Mouse (Mus musculus) retina, postnatal 1 day (tissue): ENCODE measurements around the gene Rsg1.

Source experiments
- DNase-seq: peaks from one replicate; pipeline ENCODE4 v3.0.0-alpha.2; 2012

The Rsg1 gene

GRCm38 (mm10) chr4:141248614-141248978 is 34.8 kb downstream of the Rsg1 start:
- DNase-seq: no peak

- DNase-seq: no peak
Measured at GRCm38 (mm10) chr4:141249383-141249782, 35.6 kb downstream of the Rsg1 start.

DNA sequence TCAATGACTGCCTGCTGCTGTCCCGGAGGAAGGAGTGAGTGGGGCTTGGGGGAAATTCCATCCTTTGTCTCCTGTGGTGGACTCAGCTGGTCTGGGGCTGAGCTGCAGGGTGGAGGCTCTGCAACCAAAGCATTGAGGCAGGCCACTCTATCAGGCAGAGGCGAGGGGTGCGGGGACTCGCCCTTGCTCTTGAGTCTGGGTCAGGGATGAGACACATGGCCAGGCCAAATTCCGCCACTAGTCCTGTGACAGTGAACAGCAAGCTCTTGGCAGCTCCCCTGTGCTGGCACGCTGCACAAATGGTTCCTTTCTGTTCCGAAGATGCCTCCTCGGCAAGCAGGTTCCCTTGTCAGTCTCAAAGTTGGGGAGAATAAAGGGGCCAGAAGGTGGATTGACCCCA is 37.3 kb downstream of the Rsg1 start:
- no peak for DNase-seq

DNA sequence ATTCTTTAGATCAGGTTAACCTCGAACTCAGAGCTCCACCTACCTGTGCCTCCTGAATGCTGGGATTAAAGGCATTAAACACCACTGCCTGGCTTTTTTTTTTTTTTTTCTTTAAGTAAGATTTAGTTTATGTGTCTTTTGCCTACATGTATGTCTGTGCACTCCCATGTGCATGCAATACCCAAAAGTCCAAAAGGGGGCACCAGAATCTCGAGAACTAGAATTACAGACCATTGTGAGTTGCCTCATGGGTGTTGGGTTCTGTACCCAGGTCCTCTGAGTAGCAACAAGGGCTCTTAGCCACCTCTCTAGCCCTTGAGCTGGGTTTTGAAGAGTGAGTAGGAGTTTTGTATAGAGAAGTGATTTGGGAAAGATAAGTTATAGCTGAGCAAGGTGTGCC is 38.9 kb downstream of the Rsg1 start:
- no peak for DNase-seq

- DNase-seq: no peak
Measured at GRCm38 (mm10) chr4:141254234-141254633, 40.5 kb downstream of the Rsg1 start.

- no peak for DNase-seq
Measured at GRCm38 (mm10) chr4:141257440-141257839, 43.7 kb downstream of the Rsg1 start.

DNA sequence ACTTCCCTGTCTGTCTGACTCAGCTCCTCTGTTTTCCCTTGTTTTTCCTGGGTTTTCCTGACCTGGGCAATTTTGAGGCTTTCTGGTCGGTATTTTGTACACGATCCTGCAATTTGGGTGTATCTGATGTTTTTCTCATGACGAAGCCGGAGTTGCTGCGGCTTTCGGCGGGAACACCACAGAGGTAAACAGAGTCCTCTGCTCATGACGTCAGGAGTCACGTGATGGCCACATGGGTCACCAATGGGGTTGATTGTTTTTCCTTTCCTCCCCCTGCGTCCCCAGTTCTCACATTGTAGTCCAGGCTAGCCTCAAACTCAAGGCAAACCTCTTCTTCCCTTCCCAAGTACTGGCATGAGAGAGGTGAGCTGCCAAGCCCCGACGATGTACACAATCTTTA is 45.7 kb downstream of the Rsg1 start:
- no peak for DNase-seq

- no peak for DNase-seq
Measured at GRCm38 (mm10) chr4:141260007-141260723, 46.4 kb downstream of the Rsg1 start.

DNA sequence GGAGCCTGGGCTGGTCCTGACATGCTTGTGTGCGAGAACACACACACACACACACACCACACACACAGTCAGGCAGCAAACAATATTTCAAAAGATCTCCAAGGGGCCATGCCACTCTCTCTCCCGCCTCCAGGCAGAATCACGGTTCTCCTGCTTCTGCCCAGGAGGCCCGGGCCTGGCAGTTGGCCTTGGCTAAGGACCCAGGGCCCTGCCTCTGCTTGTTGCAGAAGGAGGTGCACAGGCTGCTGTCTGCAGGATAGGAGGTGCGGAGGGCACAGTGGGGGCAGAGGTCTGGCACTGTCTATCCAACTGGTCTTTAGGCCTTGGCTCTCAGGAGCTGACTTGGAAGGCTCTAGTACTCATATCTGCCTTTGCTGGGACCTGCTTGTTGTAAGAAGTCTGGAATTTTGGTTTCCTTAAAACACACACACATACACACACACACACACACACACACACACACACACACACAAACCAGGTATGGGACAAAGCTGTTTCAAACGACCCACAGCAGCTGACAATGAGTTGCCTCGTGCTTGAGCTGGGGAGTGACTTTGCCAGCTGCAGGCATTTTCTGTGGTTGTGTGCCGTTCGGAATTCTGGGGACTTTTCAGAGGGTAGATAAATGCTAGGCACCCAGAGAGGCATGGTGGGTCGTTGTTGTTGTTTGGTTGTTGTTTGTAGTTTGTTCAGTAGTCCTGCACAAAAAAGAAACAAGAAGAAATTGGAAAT is 49.3 kb downstream of the Rsg1 start:
- DNase-seq: no peak

DNA sequence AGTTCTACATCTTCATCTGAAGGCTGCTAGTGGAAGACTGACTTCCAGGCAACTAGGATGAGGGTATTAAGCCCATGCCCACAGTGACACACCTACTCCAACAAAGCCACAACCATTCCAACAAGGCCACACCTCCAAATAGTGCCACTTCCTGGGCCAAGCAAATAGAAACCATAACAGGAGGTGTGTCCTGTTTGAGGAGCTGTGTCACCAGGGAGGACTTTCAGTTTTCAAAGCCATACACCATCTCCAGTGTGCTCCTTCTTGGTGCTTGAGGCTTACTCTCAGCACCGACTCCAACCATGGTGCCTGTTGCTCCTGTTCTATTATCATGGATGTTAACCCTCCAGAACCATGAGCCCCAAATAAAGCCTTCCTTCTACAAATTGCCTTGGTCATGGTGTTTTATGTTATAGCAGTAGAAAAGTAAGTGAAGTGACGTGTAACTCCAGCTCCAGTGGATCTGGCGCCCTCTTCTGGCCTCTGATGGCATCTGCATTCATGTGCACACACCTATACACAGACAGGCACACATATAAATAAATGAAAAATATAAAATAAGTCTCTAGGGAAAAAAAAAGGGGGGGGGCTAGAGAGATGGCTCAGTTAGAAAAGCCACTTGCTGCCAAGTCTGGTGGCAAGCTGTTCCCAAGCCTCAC is 52.4 kb downstream of the Rsg1 start:
- DNase-seq: no peak

GRCm38 (mm10) chr4:141267250-141267649 is 53.5 kb downstream of the Rsg1 start:
- no peak for DNase-seq

GRCm38 (mm10) chr4:141267837-141268236 is 54.1 kb downstream of the Rsg1 start:
- peak; percentile 84 for DNase-seq

DNA sequence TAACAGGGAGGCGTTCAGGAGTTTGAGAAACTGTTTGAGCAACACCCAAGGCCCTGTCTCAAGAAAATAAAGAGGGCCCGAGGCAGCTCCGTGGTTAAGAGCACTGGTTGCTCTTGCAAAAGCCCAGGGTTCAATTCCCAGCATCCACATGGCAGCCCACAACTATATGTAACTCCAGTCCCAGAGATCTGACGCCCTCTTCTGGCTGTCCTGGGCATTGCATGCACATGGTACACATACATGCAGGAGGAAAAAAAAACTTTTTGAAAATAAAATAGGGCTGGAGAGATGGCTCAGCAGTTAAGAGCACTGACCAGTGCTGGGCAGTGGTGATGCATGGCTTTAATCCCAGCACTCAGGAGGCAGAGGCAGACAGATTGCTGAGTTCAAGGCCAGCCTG is 54.6 kb downstream of the Rsg1 start:
- no peak for DNase-seq

DNA sequence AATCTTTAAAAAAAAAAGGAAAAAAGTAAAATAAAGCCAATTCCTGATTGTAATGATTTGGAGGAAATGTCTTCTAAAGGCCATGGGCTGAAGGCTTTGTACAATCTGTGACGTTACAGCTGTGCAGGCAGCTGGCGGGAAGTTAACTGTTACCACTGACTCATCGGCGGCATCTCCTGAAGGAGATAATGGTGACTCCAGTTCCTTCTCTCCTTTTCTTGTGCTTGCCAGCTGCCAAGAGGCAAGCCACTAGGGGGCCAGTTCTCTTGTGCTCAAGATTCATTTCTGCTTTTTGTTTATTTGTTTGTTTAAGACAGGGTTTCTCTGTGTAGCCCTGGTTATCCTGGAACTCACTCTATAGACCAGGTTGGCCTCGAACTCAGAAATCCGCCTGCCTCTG is 55.3 kb downstream of the Rsg1 start:
- no peak for DNase-seq

DNA sequence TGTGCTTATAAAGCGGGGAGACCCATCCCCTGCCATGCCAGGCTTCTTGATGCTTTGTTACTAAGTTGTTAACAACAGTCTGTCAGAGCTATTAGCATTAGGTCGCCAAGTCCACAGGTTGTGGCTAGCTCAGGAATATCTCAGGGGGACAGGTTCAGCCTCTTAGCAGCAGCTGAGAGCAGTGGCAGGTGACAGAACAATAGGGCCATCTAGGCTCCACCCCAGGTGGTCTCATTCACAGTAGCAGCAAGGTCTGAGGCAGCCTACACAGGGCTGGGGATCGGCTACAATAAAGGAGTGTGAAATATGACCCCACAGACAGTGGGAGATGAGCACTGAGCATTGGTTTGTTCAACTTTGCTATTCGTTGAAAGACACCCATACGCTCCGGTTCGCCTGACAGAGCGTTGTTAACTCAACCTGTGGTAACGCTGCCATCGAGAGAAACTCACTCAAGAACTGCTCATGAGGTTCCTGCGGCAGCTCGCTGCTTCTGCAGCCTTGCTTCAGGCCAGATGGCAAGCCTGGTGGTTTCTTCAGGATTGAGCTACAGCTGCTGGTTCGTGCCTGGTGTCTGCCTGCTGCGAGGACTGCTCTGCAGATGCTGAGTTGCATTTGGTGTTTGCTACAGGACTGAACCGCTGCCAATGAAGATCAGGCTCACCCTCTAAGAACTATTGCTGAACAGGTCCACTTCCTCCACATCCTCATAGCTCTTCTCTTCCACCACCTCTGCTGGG is 56.6 kb downstream of the Rsg1 start:
- DNase-seq: no peak

GRCm38 (mm10) chr4:141271228-141271627 is 57.5 kb downstream of the Rsg1 start:
- no peak for DNase-seq

DNA sequence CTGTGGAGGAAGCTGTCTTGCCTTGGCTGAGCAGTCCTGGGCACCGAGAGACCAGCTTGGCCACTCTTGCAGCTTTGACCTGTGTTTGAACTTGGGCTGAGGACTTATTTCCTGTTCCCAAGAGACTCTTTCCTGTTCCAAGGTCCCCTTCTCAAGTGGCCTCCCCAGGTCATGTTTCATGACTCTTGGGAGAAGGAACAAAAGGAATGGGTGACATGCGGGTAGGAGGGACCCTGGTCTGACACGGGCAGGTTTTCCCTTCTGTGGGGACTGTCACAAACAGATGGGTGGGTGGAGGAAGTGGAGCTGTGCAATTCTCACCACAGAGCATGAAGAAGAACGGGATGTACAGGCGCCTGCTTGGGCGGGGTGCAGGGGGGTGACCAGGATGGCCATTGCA is 58.0 kb downstream of the Rsg1 start:
- DNase-seq: no peak

GRCm38 (mm10) chr4:141272878-141273277 is 59.1 kb downstream of the Rsg1 start:
- no peak for DNase-seq

GRCm38 (mm10) chr4:141273296-141273695 is 59.5 kb downstream of the Rsg1 start:
- peak; percentile 90 for DNase-seq

GRCm38 (mm10) chr4:141274485-141275341 is 61.0 kb downstream of the Rsg1 start:
- DNase-seq: peak; percentile 64
